Mouse (Mus musculus) hematopoietic stem cell, adult 5-6 weeks (primary cell): ENCODE measurements around the gene Aco1. TPM values are rescaled to one million over a fixed set of nuclear protein-coding genes. Genes with fewer than 3 reads are reported as not detected.
"Not testable (repeated sequence)": the region's sequence is repeated elsewhere in the genome, so short reads cannot be mapped to it uniquely, and the experiment has no call there.

Experiments
- ATAC-seq, 2 experiments: fragments of 125-278 bp in 1 of 2; replicated peaks in 1 of 2; 2 replicates each; pipeline ENCODE4 v1.8.0; 2016 to 2017; ENCODE audit warnings: inconsistent platforms in 2 of 2, mild to moderate bottlenecking in 2 of 2, moderate number of reproducible peaks in 2 of 2, low read depth in 1 of 2, moderate TSS enrichment in 1 of 2; ENCODE audit not compliant: low FRiP score in 2 of 2, poor library complexity in 2 of 2, severe bottlenecking in 2 of 2, insufficient read depth in 1 of 2, low TSS enrichment in 1 of 2
- total RNA-seq: library from RNA; stranded (forward); fragments of 172-1452, 232-1000 nt; gene quantifications from 2 replicates; pipeline ENCODE4 v1.2.3, GENCODE M21; 2017

The Aco1 gene
- 23.7 and 25.0 TPM in 2 replicates for total RNA-seq

- ATAC-seq: peak; percentile 91 to 92
Measured at GRCm38 (mm10) chr4:40142743-40143532, at the start of gene Aco1. Aco1 (plus strand) TSS chr4:40143081.

DNA sequence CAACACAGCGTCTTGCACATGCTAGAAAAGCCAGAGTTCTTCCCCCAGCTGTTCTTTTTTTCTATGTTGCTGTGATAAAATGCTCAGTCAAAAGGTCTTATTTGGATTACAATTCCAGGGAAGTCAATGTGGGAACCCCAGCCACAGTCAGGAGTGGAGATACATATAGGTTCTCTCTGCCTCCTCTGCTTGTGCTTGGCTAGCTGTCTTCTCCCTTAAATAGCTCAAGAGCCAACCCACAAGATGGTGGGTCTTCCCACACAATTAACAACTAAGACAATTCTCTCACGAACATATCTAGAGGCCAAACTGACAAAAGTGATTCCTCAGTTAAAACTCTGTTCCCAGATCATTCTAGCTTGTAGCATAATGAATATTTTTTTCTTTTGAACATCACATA is 47.9 kb upstream of the Aco1 start:
- ATAC-seq: no peak

- ATAC-seq: no peak
Measured at GRCm38 (mm10) chr4:40102996-40103395, 39.9 kb upstream of the Aco1 start.

DNA sequence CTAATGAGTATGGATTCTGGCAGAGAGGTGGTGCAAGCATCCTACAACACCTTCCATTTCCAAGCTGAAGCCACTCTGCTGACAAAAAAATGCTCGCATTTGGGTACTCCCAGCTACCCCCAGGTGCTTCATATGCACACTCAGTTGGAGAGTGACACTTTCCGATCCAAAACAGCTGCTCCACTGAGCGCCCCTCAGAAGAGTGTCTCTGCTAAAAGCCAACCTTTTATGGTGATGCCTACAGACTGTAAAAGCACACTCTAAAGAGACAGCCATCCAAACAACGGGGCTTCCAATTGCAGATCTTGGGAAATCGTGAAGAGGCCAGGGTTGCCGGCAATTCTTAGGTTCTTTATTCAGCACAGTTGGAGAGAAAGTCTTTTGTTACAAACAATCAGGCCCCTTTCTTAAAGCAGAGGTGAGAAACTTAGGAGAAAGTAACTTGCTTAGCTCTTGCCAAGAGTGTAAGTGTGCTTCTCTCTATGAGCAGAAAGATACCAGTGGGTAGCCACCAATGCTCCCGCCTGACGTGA is 36.8 kb upstream of the Aco1 start:
- ATAC-seq: no peak

DNA sequence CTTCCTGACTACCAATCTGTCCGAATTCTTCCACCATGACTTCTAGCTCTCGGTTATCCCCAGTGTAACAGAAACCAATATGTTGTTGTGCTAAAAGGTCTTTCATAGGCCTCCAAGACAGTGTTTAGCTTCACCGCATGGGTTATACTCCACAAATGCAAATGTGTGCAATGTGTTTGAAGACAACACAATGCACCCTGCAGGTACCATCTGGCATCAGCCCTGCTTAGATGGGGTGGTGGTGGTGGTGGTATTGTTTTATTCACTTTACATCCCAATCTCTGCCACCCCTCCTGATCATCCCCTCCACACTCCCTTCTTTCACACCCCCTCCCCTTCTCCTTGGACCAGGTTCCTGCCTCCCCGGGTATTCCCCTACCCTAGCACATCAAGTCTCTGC is 34.9 kb upstream of the Aco1 start:
- ATAC-seq: no peak

GRCm38 (mm10) chr4:40113173-40113572 is 29.7 kb upstream of the Aco1 start:
- ATAC-seq: no peak

DNA sequence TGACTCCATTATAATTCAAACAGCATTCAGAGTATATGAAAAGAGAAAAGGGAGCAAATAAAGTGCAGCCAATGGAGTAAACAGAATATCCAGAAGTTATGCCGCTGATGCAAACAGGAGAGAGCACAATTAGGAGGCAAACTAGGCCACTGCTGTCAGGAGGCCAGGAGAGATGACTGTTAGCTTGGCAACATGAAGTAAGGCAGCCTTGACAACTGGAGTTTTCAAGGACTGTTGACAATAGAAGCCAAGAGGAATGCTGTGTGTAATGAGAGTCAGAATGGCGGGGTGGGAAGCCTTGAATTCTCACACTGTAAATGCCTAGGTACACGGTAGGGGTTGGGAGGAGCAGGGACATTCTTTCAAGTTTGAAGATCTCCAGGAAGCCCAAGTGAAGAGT is 21.7 kb upstream of the Aco1 start:
- no peak for ATAC-seq

DNA sequence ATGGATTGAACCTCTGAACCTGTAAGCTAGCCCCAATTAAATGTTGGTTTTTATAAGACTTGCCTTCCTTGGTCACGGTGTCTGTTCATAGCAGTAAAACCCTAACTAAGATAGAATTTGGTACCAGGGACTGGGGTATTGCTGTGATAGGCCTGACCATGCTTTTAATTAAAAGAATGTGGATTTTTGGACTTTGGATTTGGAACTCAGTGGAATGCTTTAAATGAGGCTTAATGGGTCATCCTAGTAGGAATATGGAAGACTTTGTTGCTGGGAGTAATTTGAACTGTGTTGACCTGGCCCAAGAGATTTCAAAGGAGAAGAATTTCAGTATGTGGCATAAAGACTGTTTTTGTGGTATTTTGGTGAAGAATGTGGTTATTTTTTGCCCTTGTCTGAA is 20.6 kb upstream of the Aco1 start:
- ATAC-seq: not testable (repeated sequence)

- ATAC-seq: peak; percentile 80 to 86
Measured at GRCm38 (mm10) chr4:40134468-40135102, 8.3 kb upstream of the Aco1 start.

- no peak for ATAC-seq
Measured at GRCm38 (mm10) chr4:40136519-40136918, 6.4 kb upstream of the Aco1 start.

DNA sequence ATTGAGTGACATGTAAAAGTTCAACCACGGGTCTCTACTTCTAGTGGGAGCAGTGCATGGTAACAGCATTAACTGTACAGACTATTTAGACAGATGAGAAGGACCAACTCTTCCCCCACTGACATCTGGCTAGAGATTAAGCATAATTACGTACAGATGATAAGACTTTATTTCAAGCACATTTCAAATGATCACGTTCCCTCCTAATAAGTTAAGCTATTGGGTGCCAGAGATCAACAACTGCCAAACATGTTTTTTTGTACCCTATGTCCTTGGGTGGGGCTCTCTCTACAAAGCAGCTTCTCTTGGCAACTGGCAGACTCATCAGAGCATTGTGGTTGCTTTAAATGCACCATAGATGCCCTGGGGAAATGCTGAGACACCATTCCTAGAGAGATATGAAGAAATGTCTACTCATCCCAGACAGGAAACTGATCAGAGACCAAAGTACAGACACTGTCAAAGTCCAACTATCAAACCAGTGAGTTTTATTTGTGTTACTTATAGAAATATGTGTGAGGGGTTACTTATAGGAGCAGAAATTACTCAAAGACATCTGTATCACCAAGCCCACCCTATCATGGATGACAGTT is 3.1 kb upstream of the Aco1 start:
- no peak for ATAC-seq

DNA sequence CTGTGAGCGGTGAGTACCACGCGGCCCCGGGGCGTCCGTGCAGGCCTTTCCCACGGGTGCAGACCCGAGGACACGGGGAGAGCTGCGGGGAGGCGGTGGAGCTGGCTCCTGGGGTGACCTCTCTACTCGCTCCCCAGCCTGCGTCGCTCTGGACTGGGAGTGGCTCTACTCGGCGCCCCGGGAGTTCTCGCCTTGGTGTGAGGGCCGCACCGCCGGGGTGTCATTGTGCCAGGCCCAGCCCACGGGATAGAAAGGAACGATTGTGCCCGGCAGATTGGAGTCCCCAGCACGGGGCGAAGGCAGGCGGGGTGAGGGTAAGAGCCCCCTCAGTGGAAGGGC is 621 bp downstream of the Aco1 start:
- ATAC-seq: peak in 1 of 2 experiments; percentile 24; a peak in 1 of 4 replicates

DNA sequence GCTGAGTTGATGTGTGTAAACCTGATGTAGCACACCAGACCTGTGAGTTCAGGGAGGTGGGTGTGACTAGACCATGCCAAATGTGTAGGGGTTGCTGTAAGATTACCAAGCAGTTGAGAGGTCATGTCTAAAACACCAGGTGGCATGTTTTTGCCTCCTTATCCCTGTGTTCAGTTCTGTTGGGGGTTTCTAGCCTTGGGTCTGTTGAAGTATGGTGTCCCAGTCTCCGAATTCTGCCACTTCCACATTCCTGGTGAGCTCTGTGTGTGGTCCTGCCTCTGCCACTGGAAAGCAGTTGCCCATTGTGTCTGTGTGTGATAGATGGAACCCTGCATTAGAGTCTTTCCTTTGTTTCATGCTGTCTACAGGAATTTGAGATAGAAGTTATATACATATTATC is 1.7 kb downstream of the Aco1 start:
- no peak for ATAC-seq

DNA sequence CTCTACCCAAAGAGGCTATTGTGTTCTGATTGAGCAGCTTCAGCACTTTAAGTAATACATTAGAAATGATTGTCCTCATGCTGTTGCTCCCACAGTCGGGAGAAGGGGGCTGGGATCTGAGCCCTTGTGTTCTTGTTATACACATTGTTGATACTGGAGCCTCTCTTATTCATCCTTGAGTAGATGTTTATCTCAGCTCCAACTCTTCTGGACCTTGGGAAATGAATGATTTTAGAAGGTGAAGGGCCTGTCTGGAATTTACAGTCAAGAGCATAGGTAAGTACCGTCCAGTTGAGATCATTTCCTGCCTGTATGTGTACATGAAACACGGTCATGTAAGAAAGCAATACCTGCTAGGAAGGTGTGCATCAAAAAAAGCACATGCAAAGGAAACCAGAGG is 2.1 kb downstream of the Aco1 start:
- ATAC-seq: no peak

DNA sequence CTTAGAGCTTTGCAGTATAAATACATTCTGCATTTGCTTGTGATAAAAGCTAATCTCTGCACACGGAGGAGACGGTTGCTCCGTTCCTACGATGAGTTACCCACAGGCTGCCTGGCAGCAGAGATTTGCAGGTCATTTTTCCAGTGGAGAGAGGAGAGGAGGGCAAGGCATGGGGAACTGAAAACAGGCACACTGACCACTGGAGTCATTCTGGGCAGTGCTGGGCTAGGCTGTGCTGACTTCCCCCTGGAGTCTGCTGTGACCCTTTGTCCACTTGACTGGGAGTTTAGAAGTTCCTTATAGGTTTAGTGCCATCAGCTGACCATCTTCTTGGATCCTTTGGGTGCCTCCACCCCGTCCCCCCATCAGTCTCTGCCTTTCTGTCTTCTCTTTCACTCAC is 5.4 kb downstream of the Aco1 start:
- no peak for ATAC-seq

DNA sequence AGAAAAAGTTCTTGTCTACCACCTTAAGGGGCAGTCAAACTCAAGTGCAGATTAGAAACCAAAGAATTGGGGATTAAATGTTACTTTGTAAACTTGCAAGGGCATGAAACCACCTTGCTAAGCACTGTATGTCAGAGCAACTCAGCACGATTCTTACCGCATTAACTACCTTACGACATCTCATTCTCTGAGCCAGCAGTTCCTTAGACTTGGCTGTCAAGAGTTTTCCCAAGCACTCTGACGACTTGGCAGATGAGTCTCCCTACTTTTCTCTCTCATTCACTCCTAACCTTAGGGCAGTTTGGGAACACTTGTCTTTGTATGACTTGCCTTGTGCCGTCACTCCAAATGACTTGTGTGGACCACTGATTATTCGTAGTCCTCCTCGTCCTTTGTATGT is 7.2 kb downstream of the Aco1 start:
- ATAC-seq: no peak

DNA sequence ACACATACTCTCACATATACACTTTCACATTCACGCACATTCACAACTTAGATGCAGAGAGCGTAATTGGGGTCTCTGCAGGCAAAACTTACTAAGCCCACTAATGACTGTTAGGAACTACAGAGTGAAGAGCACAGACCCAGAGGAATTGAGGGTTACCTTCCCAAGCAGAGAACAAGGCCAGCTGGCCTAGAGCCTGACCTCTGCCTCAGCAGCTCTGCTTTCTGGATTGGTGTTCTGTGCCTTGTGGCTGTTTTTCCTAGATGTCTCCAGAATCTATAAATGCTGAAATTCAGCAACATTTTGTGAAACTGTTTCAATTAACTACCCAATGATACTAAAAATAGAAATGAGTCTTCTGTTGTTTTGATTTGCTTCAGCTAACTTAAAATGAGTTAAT is 9.9 kb downstream of the Aco1 start:
- ATAC-seq: no peak

- ATAC-seq: no peak
Measured at GRCm38 (mm10) chr4:40153500-40153899, 10.6 kb downstream of the Aco1 start.
